Mouse (Mus musculus) bone marrow, adult 2 months (tissue): Measurements from ENCODE around the gene Atg4c. TPM values are rescaled to one million over a fixed set of nuclear protein-coding genes. Genes with fewer than 3 reads are reported as not detected.

Experiments
- H3K27ac ChIP-seq: fragments of 200-500 bp; 2 replicates; pipeline ENCODE4 v1.5.1; 2012; ENCODE audit warnings: low read depth, mild to moderate bottlenecking, control low read depth, inconsistent platforms, low read length; ENCODE audit not compliant: control insufficient read depth, poor library complexity, insufficient read depth
- H3K4me1 ChIP-seq: fragments of 200-500 bp; 2 replicates; pipeline ENCODE4 v1.6.1; 2011; ENCODE audit warnings: low read length; ENCODE audit not compliant: control insufficient read depth, insufficient read depth
- H3K4me3 ChIP-seq: fragments of 200-500 bp; replicated peaks from 2 replicates; pipeline ENCODE3; 2011; ENCODE audit warnings: mild to moderate bottlenecking, low read depth, low read length, control low read depth; ENCODE audit not compliant: control insufficient read depth
- CTCF ChIP-seq: fragments of 200-500 bp; IDR thresholded peaks from 2 replicates; pipeline ENCODE4 v1.5.1; 2011; ENCODE audit warnings: low read length, control low read depth; ENCODE audit not compliant: control insufficient read depth, insufficient read depth
- POLR2A ChIP-seq: fragments of 200-500 bp; IDR thresholded peaks from 2 replicates; pipeline ENCODE4 v1.6.1; 2011; ENCODE audit warnings: low read depth, mild to moderate bottlenecking, control low read depth, low read length, borderline replicate concordance; ENCODE audit not compliant: control insufficient read depth
- WGBS: fragments of 180-500 bp; shearing (Covaris S2); methylation state at CpG from one replicate; pipeline ENCODE4 v1.1.7; 2018; 5-methylcytosine and 5-hydroxymethylcytosine counted together
- polyA plus RNA-seq: library from polyadenylated mRNA; stranded (reverse); fragments of >200 nt; gene quantifications from 2 replicates; pipeline ENCODE4 v1.2.4, GENCODE M21; 2011; ENCODE audit warnings: low replicate concordance; ENCODE audit not compliant: missing spikeins, insufficient read depth, insufficient read length

Atg4c gene
- polyA plus RNA-seq, 1 experiment: 2.8 TPM

DNA sequence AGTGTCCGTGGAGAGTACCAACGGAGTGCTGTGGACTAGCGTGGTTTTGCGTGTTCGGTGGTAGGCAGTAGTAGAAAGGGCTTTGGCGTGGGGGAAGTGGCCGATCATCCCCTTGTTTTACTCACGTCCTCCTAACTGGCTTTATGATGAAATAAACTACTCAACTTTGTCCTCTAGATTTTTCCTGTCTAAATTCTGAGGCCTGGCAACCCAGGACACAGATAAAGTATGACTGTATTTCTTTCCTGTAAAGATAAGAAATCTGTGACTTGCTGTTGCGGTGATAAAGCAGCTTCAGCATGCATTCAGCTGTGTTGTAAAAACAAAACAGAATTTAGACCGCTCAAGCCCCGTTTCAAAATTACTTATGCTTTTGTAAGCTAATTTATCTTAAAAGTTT lies 59.2 kb downstream of the Atg4c start:
- H3K4me3 ChIP-seq: no peak overlapping the region
- 76% methylated on average over 11 of the region's 11 CpGs for WGBS
- no peaks in the 10 kb centered on the region for H3K4me1 ChIP-seq
- H3K27ac ChIP-seq: no peak overlapping the region
- no peak for TF ChIP-seq CTCF
- TF ChIP-seq POLR2A: no peak

DNA sequence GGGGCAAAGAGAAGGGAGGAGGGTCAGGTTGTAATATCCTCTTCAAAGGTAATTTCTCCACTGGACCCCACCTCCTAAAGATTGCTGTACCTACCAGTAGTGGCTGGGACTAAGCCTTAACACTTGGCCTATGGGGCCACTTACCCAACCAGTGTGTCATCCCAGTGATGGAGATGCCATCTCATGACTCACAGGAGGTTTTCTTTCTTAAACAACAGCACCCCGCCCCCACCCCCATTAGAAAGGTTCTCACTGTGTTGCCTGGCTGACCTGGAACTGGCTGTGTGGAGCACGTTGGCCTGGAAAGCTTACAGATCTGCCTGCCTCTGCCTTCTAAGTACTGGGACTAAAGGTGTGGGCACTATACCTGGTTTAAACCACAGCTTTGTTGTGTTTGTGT lies 69.5 kb downstream of the Atg4c start:
- H3K27ac ChIP-seq: no peak overlapping the region
- no peaks in the 10 kb centered on the region for H3K4me1 ChIP-seq
- H3K4me3 ChIP-seq: no peak overlapping the region
- TF ChIP-seq CTCF (no peak), POLR2A (no peak)
- WGBS: 81% methylated on average over 2 of the region's 2 CpGs

DNA sequence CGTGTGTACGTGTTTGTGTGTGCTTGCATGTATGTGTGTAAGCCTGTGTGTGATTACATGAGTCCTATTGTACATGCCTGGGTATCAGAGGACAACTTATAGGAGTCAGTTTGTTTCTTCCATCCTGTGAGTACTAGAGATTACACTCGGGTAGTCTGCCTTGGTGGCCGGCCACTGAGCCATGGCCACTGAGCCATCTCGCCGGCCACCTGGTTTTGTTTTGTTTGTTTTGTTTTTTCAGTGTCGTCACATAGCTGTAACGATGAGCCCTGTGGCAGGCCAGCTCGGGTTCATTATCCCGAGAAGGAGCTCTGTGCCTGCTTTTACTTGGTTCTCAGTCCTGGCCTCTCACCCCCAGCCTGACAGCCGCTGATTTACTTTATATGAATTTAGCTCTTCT lies 69.9 kb downstream of the Atg4c start:
- H3K4me3 ChIP-seq: no peak overlapping the region
- H3K27ac ChIP-seq: no peak overlapping the region
- 90% methylated on average over 11 of the region's 11 CpGs for WGBS
- no peak for TF ChIP-seq CTCF
- no peak for TF ChIP-seq POLR2A
- H3K4me1 ChIP-seq: no peaks in the 10 kb centered on the region

DNA sequence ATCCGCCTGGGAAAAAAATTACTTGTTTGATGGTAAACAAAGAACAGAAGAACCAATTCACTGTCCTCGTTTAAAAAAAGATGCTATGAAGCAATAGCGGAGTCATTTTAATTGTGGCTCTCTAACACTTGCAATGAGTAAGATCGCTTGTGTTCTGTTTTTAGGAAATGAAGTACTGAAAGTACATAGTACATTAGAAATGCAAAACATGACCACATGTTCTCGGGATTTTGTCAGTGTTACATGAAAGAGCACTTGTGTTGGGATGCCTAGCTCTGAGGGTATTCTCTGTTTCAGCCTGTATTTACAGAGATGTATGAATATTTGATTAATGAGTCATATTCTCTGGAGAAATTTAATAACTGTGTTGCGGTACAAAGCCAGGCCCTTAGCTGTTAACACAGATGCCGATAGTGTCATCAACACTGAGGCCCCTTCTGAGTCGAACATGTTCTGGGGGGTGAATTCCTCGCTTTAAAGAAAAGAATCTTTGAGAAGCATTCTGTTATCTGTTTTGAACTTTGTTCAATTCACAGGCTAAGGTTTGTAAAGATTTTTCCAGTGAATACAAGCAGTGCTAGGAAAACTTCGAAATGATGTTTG lies 73.2 kb downstream of the Atg4c start:
- TF ChIP-seq POLR2A (no peak), CTCF (no peak)
- H3K4me1 ChIP-seq: no peaks in the 10 kb centered on the region
- 88% methylated on average over 10 of the region's 10 CpGs for WGBS
- H3K27ac ChIP-seq: no peak overlapping the region
- no peak overlapping the region for H3K4me3 ChIP-seq

DNA sequence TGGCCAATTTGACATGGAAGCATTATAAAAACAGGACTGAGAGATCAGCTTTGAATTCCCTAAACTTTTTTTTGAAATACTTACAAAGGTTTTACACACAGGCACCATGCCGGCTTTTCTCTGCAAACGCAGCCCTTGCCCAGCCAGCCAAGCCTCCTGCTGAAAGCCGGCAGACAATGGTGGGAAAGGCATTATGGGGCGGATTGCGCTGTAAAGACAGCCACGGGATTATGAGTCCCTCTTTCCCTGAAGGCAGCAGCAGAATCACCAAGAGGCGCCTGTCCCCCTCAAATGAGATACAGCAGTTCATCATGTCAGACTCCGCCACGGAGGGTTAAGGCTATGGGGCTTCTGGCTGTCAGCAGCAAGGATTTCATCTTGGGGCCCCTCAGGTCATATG lies 79.1 kb downstream of the Atg4c start:
- no peak overlapping the region for H3K27ac ChIP-seq
- WGBS: 85% methylated on average over 9 of the region's 9 CpGs
- H3K4me3 ChIP-seq: no peak overlapping the region
- H3K4me1 ChIP-seq: no peaks in the 10 kb centered on the region
- TF ChIP-seq POLR2A (no peak), CTCF (no peak)

DNA sequence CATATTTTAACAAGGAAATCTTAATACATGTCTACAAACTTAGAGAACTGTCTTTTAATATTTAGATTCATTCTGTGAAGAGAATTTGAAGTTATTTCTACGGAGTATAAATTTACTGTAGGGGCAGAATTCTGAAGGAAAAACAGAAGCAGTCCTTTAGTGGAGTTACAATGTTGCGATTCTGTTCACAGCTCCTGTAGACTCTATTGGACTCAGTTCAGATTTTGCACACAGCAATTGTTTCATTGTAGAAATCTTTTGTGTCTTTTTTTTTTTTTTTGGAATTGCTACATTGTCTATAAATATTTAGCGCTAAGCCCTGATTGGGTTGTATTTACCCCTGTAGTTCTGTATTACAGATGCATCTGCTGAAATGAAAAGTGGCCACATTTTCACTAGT lies 79.7 kb downstream of the Atg4c start:
- WGBS: 95% methylated on average over 3 of the region's 3 CpGs
- Histone ChIP-seq H3K4me3 (no peak overlapping the region), H3K27ac (no peak overlapping the region), H3K4me1 (no peaks in the 10 kb centered on the region)
- TF ChIP-seq CTCF (no peak), POLR2A (no peak)

DNA sequence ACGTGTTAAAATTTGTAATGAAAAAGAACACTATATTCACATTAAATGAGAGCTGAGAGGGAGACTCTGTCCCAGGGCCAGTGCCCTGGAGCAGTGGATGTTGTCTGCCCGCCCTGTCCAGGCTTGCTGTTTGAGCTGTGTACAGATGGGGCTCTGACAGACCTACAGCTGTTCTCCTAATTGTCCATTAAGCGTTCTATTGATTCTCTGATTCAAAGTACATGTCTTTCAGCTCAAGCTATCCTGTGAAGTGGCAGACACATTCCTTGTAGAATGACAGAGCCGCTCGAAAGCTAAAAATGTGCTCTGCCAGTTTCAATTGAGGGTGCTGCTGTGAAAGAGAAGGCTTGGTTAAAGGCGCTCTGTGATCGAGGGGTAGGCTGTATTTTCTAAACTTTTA lies 80.2 kb downstream of the Atg4c start:
- TF ChIP-seq CTCF: no peak
- no peak for TF ChIP-seq POLR2A
- 84% methylated on average over 7 of the region's 7 CpGs for WGBS
- H3K4me3 ChIP-seq: no peak overlapping the region
- no peak overlapping the region for H3K27ac ChIP-seq
- no peaks in the 10 kb centered on the region for H3K4me1 ChIP-seq

DNA sequence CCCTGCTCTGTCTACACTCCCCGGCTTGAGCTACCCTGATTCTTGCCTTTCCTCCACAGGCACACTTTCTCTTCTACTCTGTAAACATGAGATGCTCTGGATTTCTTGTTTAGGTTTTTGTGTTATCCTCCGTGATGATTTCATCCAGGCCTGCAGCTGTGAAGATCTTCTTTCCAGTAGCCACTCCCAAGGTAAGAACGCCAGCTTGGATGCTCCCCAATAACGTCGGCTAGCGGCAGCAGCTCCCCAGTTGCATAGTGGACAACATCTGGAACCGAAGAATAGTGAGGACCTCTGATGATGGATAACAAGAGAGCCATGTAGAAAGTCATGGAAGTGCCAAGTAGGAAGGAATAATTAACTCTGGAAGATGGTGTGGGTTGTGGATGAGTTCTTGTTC lies 85.1 kb downstream of the Atg4c start:
- Histone ChIP-seq H3K4me1 (no peaks in the 10 kb centered on the region), H3K4me3 (no peak overlapping the region), H3K27ac (no peak overlapping the region)
- 86% methylated on average over 7 of the region's 7 CpGs for WGBS
- TF ChIP-seq CTCF (no peak), POLR2A (no peak)

DNA sequence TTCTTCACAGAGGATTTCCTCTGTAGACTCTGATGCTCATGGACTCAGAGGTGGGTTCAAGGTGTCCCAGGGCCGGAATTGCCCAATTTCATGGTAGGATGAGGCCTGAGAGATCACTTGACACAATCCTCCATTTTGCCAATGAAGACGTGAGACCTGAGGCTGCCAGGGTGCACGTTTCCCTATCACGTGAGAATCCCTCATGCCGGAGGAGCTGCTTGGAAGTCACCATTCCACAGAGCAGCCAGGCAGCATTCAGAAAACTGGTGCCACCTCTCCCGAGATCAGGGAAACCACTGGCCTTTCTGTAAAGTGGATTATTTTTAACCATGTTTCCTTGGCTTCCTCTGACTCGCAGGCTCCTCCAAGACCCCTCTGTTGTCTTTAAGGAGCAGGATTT lies 88.0 kb downstream of the Atg4c start:
- Histone ChIP-seq H3K4me3 (no peak overlapping the region), H3K27ac (no peak overlapping the region), H3K4me1 (no peaks in the 10 kb centered on the region)
- WGBS: 80% methylated on average over 7 of the region's 7 CpGs
- no peak for TF ChIP-seq POLR2A
- no peak for TF ChIP-seq CTCF
